14 mouse cellular contexts compared by ENCODE assay signal in genomic region chr1:151171572-151172461, GRCm38 (mm10). TPM values are rescaled to one million over a fixed set of nuclear protein-coding genes. Genes with fewer than 3 reads are reported as not detected.
DNase-seq lines count a peak whose midpoint lies in the region; ATAC-seq and TF ChIP-seq lines count a peak whose summit lies in the region.
"Had no signal": no experiment of that assay in that cellular context is flagged by ENCODE, and none has a peak within 500 bp of the region (broad histone marks: within the 10 kb centered on the region; RNA-seq: fewer than 3 reads in every experiment).

No protein-coding gene starts in this region.

- CTCF ChIA-PET in Patski (lab: Charles Lee) = interaction anchor here (0.9 to 1.5 kb wide), 3 partner anchors 14 to 172 kb away, joined by 3 to 5 read pairs (median 4); partner anchors contain the start of gene Ivns1abp

- peak; percentile 85 for ATAC-seq in Patski
- ATAC-seq in megakaryocyte-erythroid progenitor cell, adult 5-6 weeks (replicated peaks; ENCODE audit: low FRiP score, low TSS enrichment, poor library complexity, severe bottlenecking) = 0 out of 2 replicates have a peak, but pooled peaks have one; percentile 27

- H3K27me3 ChIP-seq in Patski = no peaks in the 10 kb centered on the region
- H3K27me3 ChIP-seq: heart, embryonic 15.5 days had no signal

- intact Hi-C loops in gastrocnemius, postnatal 36 days (cut with DNase I) = no loop called here

- DNase-seq in gastrocnemius, adult 8-10 months (ENCODE audit: low spot score in 2 of 2) = peak; percentile 12 to 19
- DNase-seq in gastrocnemius, postnatal 36 days = no peak
- DNase-seq in kidney, postnatal 36 days = peak; percentile 61 to 76
- no peak for DNase-seq in kidney, adult 8-10 months
- peak; percentile 93 for DNase-seq in Patski (ENCODE audit: low read depth, low spot score)
- no peak for DNase-seq in Muller cell, postnatal 12 days (ENCODE audit: inconsistent ontology term)
- DNase-seq in right cerebral cortex, adult 2 months (ENCODE audit: low spot score in 2 of 2) = no peak
- DNase-seq: cerebellum, adult 11 months; embryo, embryonic 11 days; layer of hippocampus, adult 9-11 months; left cerebral cortex, postnatal 4 days had no signal

- in situ Hi-C loops in Patski (cut with MboI; ENCODE audit: low pct_unique_long_range_greater_than_20kb) = no loop called here

- TF ChIP-seq CTCF in Patski (IDR thresholded peaks at IDR 0.05) = no peak

- POLR2A ChIA-PET in Patski (lab: Charles Lee) = interaction anchor here (0.8 to 1.2 kb wide), 2 partner anchors 56 to 93 kb away, joined by 3 read pairs; no protein-coding TSS in a partner anchor

RNA-seq across cellular contexts. Expression of gene Gm47985, which starts 10.5 kb away (rescaled TPM):
- total RNA-seq in gastrocnemius, adult 8-10 months (2022) = under 1 TPM in 2 of 4 experiments, not detected in 2; 0.16 to 0.22 TPM
- total RNA-seq in gastrocnemius, postnatal 36 days (2021) = not detected
- not detected for polyA plus RNA-seq in Patski (2021)
- total RNA-seq in megakaryocyte-erythroid progenitor cell, adult 5-6 weeks (2014; fragmentation: Nextera tagmentation) = 0.69 TPM in 1 of 2 replicates, not detected in the other
- total RNA-seq in megakaryocyte-erythroid progenitor cell, adult 5-6 weeks (2017) = 0.19 TPM in 1 of 2 replicates, not detected in the other
- total RNA-seq: left cerebral cortex, postnatal 4 days had no signal

RNA-seq across cellular contexts. Expression of gene Gm8947, which starts 20.4 kb away (rescaled TPM):
- under 1 TPM in 1 of 4 experiments, not detected in 3; 0.24 TPM for total RNA-seq in gastrocnemius, adult 8-10 months (2022)
- total RNA-seq in gastrocnemius, postnatal 36 days (2021) = under 1 TPM in 1 of 2 experiments, not detected in 1; 0.15 TPM
- polyA plus RNA-seq in Patski (2021) = not detected
- total RNA-seq in megakaryocyte-erythroid progenitor cell, adult 5-6 weeks (2014; fragmentation: Nextera tagmentation) = 0.64 TPM in 1 of 2 replicates, not detected in the other
- total RNA-seq in megakaryocyte-erythroid progenitor cell, adult 5-6 weeks (2017) = 0.27 TPM in 1 of 2 replicates, not detected in the other
- total RNA-seq: left cerebral cortex, postnatal 4 days had no signal
- polyA plus RNA-seq: heart, embryonic 15.5 days had no signal

RNA-seq across cellular contexts. Expression of gene Gm47995, which starts 26.4 kb away (rescaled TPM):
- total RNA-seq in gastrocnemius, adult 8-10 months (2022) = not detected
- total RNA-seq in gastrocnemius, postnatal 36 days (2021) = under 1 TPM in 1 of 2 experiments, not detected in 1; 0.69 TPM
- polyA plus RNA-seq in Patski (2021) = not detected
- not detected in 2 replicates for total RNA-seq in megakaryocyte-erythroid progenitor cell, adult 5-6 weeks (2014; fragmentation: Nextera tagmentation)
- total RNA-seq in megakaryocyte-erythroid progenitor cell, adult 5-6 weeks (2017) = 0.91 and 3.4 TPM in 2 replicates
- total RNA-seq: left cerebral cortex, postnatal 4 days had no signal
- polyA plus RNA-seq: heart, embryonic 15.5 days had no signal

RNA-seq across cellular contexts. Expression of gene 3110040M04Rik, which starts 32.1 kb away (rescaled TPM):
- not detected for total RNA-seq in gastrocnemius, adult 8-10 months (2022)
- not detected for total RNA-seq in gastrocnemius, postnatal 36 days (2021)
- polyA plus RNA-seq in Patski (2021) = not detected
- total RNA-seq in megakaryocyte-erythroid progenitor cell, adult 5-6 weeks (2014; fragmentation: Nextera tagmentation) = not detected in 2 replicates
- 3.3 TPM in 1 of 2 replicates, not detected in the other for total RNA-seq in megakaryocyte-erythroid progenitor cell, adult 5-6 weeks (2017)
- total RNA-seq: left cerebral cortex, postnatal 4 days had no signal
- polyA plus RNA-seq: heart, embryonic 15.5 days; testis, adult 2 months had no signal

RNA-seq across cellular contexts. Expression of gene Gm47996, which starts 38.1 kb away (rescaled TPM):
- under 1 TPM in 1 of 4 experiments, not detected in 3; 0.36 TPM for total RNA-seq in gastrocnemius, adult 8-10 months (2022)
- total RNA-seq in gastrocnemius, postnatal 36 days (2021) = under 1 TPM in 1 of 2 experiments, not detected in 1; 0.31 TPM
- not detected for polyA plus RNA-seq in Patski (2021)
- total RNA-seq in megakaryocyte-erythroid progenitor cell, adult 5-6 weeks (2014; fragmentation: Nextera tagmentation) = not detected in 2 replicates
- not detected in 2 replicates for total RNA-seq in megakaryocyte-erythroid progenitor cell, adult 5-6 weeks (2017)
- total RNA-seq: left cerebral cortex, postnatal 4 days had no signal
- polyA plus RNA-seq: heart, embryonic 15.5 days had no signal

Comparison
In these comparisons a context has a peak if more than half of its experiments do, and no peak if none do; other contexts are left out.
1. DNase-seq: peak in gastrocnemius, adult 8-10 months (2 of 2), kidney, postnatal 36 days (2 of 2) and Patski (single experiment); none in gastrocnemius, postnatal 36 days (0 of 2), kidney, adult 8-10 months (0 of 2), Muller cell, postnatal 12 days (single experiment) and right cerebral cortex, adult 2 months (0 of 2).